Mouse (Mus musculus): ENCODE measurements at regions not wholly inside any gene's neighbourhood (a gene's known extent, or its start where the extent isn't known, plus 50 kb on each side); places are given as distances from the start of the nearest gene placed in this dataset.

GRCm38 (mm10) chr8:33997676-33998075 is 113.9 kb downstream of the Gm10131 start:
- Histone ChIP-seq H3K27me3 (ENCODE audit: control insufficient read depth, insufficient read depth, low read length) (no peaks in the 10 kb centered on the region), H3K4me1 (ENCODE audit: control insufficient read depth, insufficient read depth, low read length) (no peaks in the 10 kb centered on the region), H3K9me3 (ENCODE audit: control insufficient read depth, low read depth, low read length) (no peaks in the 10 kb centered on the region), H3K9ac (replicated peaks; ENCODE audit: low read depth, low read length) (no peak overlapping the region), H3K4me3 (ENCODE audit: low read depth, low read length) (no peak overlapping the region), H3K4me2 (replicated peaks; ENCODE audit: low read depth, low read length) (no peak overlapping the region), H3K36me3 (ENCODE audit: control insufficient read depth, insufficient read depth, low read length) (no peaks in the 10 kb centered on the region), H3K27ac (ENCODE audit: low read length) (no peak overlapping the region)
- no peak for ATAC-seq (ENCODE audit: insufficient number of reproducible peaks, insufficient read depth, low FRiP score, low read depth)
- 44% methylated on average over 4 of the region's 4 CpGs for WGBS

GRCm38 (mm10) chr8:33992946-33993345 is 118.6 kb downstream of the Gm10131 start:
- Histone ChIP-seq H3K4me2 (replicated peaks; ENCODE audit: low read depth, low read length) (no peak overlapping the region), H3K4me1 (ENCODE audit: control insufficient read depth, insufficient read depth, low read length) (no peaks in the 10 kb centered on the region; the same call in 1 of the 2 replicates), H3K4me3 (ENCODE audit: low read depth, low read length) (no peak overlapping the region), H3K9me3 (ENCODE audit: control insufficient read depth, low read depth, low read length) (no peaks in the 10 kb centered on the region), H3K27ac (ENCODE audit: low read length) (peak overlapping the region; percentile 30; the same call in 1 of the 2 replicates), H3K36me3 (ENCODE audit: control insufficient read depth, insufficient read depth, low read length) (no peaks in the 10 kb centered on the region), H3K9ac (replicated peaks; ENCODE audit: low read depth, low read length) (no peak overlapping the region), H3K27me3 (ENCODE audit: control insufficient read depth, insufficient read depth, low read length) (no peaks in the 10 kb centered on the region)
- peak; percentile 86 for ATAC-seq (ENCODE audit: insufficient number of reproducible peaks, insufficient read depth, low FRiP score, low read depth)
- 23% methylated on average over 11 of the region's 11 CpGs for WGBS

GRCm38 (mm10) chr8:33991917-33992875 is 119.3 kb downstream of the Gm10131 start:
- Histone ChIP-seq H3K4me1 (ENCODE audit: control insufficient read depth, insufficient read depth, low read length) (no peaks in the 10 kb centered on the region; the same call in 1 of the 2 replicates), H3K27me3 (ENCODE audit: control insufficient read depth, insufficient read depth, low read length) (no peaks in the 10 kb centered on the region), H3K36me3 (ENCODE audit: control insufficient read depth, insufficient read depth, low read length) (no peaks in the 10 kb centered on the region), H3K4me3 (ENCODE audit: low read depth, low read length) (no peak overlapping the region), H3K9ac (replicated peaks; ENCODE audit: low read depth, low read length) (no peak overlapping the region), H3K4me2 (replicated peaks; ENCODE audit: low read depth, low read length) (peak overlapping the region; percentile 20), H3K27ac (ENCODE audit: low read length) (peak overlapping the region; percentile 30; the same call in 1 of the 2 replicates), H3K9me3 (ENCODE audit: control insufficient read depth, low read depth, low read length) (no peaks in the 10 kb centered on the region)
- 49% methylated on average over 12 of the region's 12 CpGs for WGBS
- peak; percentile 29; the same call in 1 of the 2 replicates for ATAC-seq (ENCODE audit: insufficient number of reproducible peaks, insufficient read depth, low FRiP score, low read depth)

DNA sequence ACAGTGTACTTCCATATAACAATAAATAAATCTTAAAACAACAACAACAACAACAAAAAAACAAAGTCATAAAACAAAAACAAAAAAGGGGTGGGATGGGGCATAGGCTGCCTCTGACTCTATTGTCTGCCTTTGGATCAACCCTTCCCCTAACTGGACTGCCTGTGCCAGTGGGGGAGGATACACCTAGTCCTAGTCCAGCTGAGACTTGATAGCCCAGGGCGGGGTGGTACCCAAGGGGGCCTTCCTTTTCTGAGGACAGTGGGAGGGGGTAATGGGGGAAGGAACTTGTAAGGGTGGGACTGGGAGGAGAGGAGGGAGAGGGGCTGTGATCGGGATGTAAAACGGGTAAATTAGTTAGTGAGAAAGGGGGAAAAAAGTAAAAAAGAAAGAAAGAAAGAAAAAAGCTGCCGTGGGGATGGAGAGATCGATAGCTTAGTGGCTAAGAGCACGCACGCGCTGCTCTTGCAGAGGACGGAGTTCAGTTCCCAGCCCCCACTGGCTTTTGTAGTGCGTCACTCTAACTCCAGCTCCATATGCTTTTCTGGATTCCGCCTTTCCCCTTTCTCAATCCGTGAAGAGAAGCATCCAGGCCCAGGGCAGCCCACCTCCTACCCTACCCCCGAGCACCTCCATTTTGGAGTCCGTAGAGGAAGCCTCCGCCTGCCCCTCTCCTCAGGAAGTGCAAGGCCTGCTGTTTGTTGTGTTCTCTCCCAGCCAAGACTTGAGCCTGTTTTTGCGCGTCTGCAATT is 120.2 kb downstream of the Gm10131 start:
- Histone ChIP-seq H3K4me1 (ENCODE audit: control insufficient read depth, insufficient read depth, low read length) (no peaks in the 10 kb centered on the region; the same call in 1 of the 2 replicates), H3K36me3 (ENCODE audit: control insufficient read depth, insufficient read depth, low read length) (no peaks in the 10 kb centered on the region), H3K27ac (ENCODE audit: low read length) (no peak overlapping the region), H3K9ac (replicated peaks; ENCODE audit: low read depth, low read length) (no peak overlapping the region), H3K27me3 (ENCODE audit: control insufficient read depth, insufficient read depth, low read length) (no peaks in the 10 kb centered on the region), H3K4me2 (replicated peaks; ENCODE audit: low read depth, low read length) (peak overlapping the region; percentile 20), H3K4me3 (ENCODE audit: low read depth, low read length) (no peak overlapping the region), H3K9me3 (ENCODE audit: control insufficient read depth, low read depth, low read length) (no peaks in the 10 kb centered on the region)
- no peak for ATAC-seq (ENCODE audit: insufficient number of reproducible peaks, insufficient read depth, low FRiP score, low read depth)
- 38% methylated on average over 17 of the region's 17 CpGs for WGBS

DNA sequence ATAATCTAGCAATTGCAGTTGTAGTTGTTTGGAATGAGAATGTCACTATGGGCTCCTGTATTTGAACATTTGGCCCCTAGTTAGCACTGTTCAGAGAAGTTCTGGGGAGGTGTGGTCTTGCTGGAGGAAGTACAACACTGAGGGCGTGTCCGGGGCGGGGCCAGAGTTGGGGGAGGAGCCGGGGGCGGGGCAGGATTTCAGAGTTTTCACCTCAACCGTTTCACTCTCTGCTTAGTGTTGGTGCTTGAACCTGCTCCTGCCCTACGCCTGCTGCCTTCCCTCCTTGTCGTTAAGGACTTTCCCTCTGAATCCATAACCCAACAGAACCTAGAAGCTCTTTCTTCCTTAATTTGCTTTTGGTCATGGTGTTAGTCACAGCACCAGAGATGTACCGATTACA is 121.5 kb downstream of the Gm10131 start:
- no peak overlapping the region for H3K4me2 ChIP-seq (replicated peaks; ENCODE audit: low read depth, low read length)
- no peaks in the 10 kb centered on the region; the same call in 1 of the 2 replicates for H3K4me1 ChIP-seq (ENCODE audit: control insufficient read depth, insufficient read depth, low read length)
- H3K9ac ChIP-seq (replicated peaks; ENCODE audit: low read depth, low read length): no peak overlapping the region
- no peak overlapping the region for H3K4me3 ChIP-seq (ENCODE audit: low read depth, low read length)
- no peak overlapping the region for H3K27ac ChIP-seq (ENCODE audit: low read length)
- ATAC-seq (ENCODE audit: insufficient number of reproducible peaks, insufficient read depth, low FRiP score, low read depth): no peak
- no peaks in the 10 kb centered on the region for H3K9me3 ChIP-seq (ENCODE audit: control insufficient read depth, low read depth, low read length)
- no peaks in the 10 kb centered on the region for H3K36me3 ChIP-seq (ENCODE audit: control insufficient read depth, insufficient read depth, low read length)
- 73% methylated on average over 9 of the region's 9 CpGs for WGBS
- H3K27me3 ChIP-seq (ENCODE audit: control insufficient read depth, insufficient read depth, low read length): no peaks in the 10 kb centered on the region

DNA sequence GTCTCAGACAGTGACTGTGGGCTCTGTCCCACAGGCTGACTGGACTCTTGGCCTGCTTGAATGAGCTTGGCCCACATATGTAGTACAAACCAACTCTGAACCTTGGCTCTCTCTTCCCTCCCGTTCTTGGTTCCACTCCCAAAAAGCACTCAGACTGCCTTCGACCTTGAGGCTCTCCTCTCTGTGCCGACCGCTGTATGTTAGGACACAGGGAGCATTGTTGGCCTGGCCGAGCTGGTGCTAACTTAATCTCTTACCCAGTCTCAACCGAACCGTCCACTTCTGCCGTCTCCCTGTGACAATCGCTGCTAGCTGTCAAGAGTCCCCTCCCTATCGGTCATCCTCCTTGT is 123.8 kb downstream of the Gm10131 start:
- Histone ChIP-seq H3K9ac (replicated peaks; ENCODE audit: low read depth, low read length) (no peak overlapping the region), H3K4me3 (ENCODE audit: low read depth, low read length) (no peak overlapping the region), H3K27me3 (ENCODE audit: control insufficient read depth, insufficient read depth, low read length) (no peaks in the 10 kb centered on the region), H3K4me1 (ENCODE audit: control insufficient read depth, insufficient read depth, low read length) (no peaks in the 10 kb centered on the region; the same call in 1 of the 2 replicates), H3K4me2 (replicated peaks; ENCODE audit: low read depth, low read length) (no peak overlapping the region), H3K36me3 (ENCODE audit: control insufficient read depth, insufficient read depth, low read length) (no peaks in the 10 kb centered on the region), H3K27ac (ENCODE audit: low read length) (peak overlapping the region; percentile 63; the same call in 1 of the 2 replicates), H3K9me3 (ENCODE audit: control insufficient read depth, low read depth, low read length) (no peaks in the 10 kb centered on the region)
- ATAC-seq (ENCODE audit: insufficient number of reproducible peaks, insufficient read depth, low FRiP score, low read depth): peak; percentile 8; the same call in 1 of the 2 replicates
- 67% methylated on average over 10 of the region's 10 CpGs for WGBS

GRCm38 (mm10) chr8:33987091-33987754 is 124.3 kb downstream of the Gm10131 start:
- Histone ChIP-seq H3K9me3 (ENCODE audit: control insufficient read depth, low read depth, low read length) (no peaks in the 10 kb centered on the region), H3K4me2 (replicated peaks; ENCODE audit: low read depth, low read length) (no peak overlapping the region), H3K27me3 (ENCODE audit: control insufficient read depth, insufficient read depth, low read length) (no peaks in the 10 kb centered on the region), H3K27ac (ENCODE audit: low read length) (peak overlapping the region; percentile 63; the same call in 1 of the 2 replicates), H3K4me1 (ENCODE audit: control insufficient read depth, insufficient read depth, low read length) (no peaks in the 10 kb centered on the region; the same call in 1 of the 2 replicates), H3K36me3 (ENCODE audit: control insufficient read depth, insufficient read depth, low read length) (no peaks in the 10 kb centered on the region), H3K4me3 (ENCODE audit: low read depth, low read length) (no peak overlapping the region), H3K9ac (replicated peaks; ENCODE audit: low read depth, low read length) (no peak overlapping the region)
- peak; percentile 77 for ATAC-seq (ENCODE audit: insufficient number of reproducible peaks, insufficient read depth, low FRiP score, low read depth)
- 60% methylated on average over 15 of the region's 15 CpGs for WGBS

GRCm38 (mm10) chr8:33986657-33987056 is 124.9 kb downstream of the Gm10131 start:
- H3K9me3 ChIP-seq (ENCODE audit: control insufficient read depth, low read depth, low read length): no peaks in the 10 kb centered on the region
- H3K27ac ChIP-seq (ENCODE audit: low read length): peak overlapping the region; percentile 53; the same call in 1 of the 2 replicates
- no peaks in the 10 kb centered on the region for H3K27me3 ChIP-seq (ENCODE audit: control insufficient read depth, insufficient read depth, low read length)
- 90% methylated on average over 6 of the region's 6 CpGs for WGBS
- H3K4me1 ChIP-seq (ENCODE audit: control insufficient read depth, insufficient read depth, low read length): no peaks in the 10 kb centered on the region; the same call in 1 of the 2 replicates
- ATAC-seq (ENCODE audit: insufficient number of reproducible peaks, insufficient read depth, low FRiP score, low read depth): no peak
- H3K36me3 ChIP-seq (ENCODE audit: control insufficient read depth, insufficient read depth, low read length): no peaks in the 10 kb centered on the region
- no peak overlapping the region for H3K4me2 ChIP-seq (replicated peaks; ENCODE audit: low read depth, low read length)
- no peak overlapping the region for H3K4me3 ChIP-seq (ENCODE audit: low read depth, low read length)
- H3K9ac ChIP-seq (replicated peaks; ENCODE audit: low read depth, low read length): no peak overlapping the region
